Mouse (Mus musculus): ENCODE data around the gene AI837181.

The AI837181 gene

GRCm38 (mm10) chr19:5472857-5473256, 47.9 kb downstream of the AI837181 start:
- DNase-seq (ENCODE audit: low spot score): no peak

- no peak for DNase-seq (ENCODE audit: low spot score)
Measured at GRCm38 (mm10) chr19:5473720-5474119, 48.8 kb downstream of the AI837181 start, which contains the start of gene Efemp2. Gene Efemp2, plus strand, starts transcription at chr19:5473954.

GRCm38 (mm10) chr19:5474281-5475068, 49.5 kb downstream of the AI837181 start:
- peak; percentile 44 for DNase-seq (ENCODE audit: low spot score)

- DNase-seq (ENCODE audit: low spot score): no peak
Measured at GRCm38 (mm10) chr19:5475069-5475714, 50.2 kb downstream of the AI837181 start.
